Mouse (Mus musculus) heart, embryonic 11.5 days (tissue): ENCODE results near the gene 2010111I01Rik. TPM values are rescaled to one million over a fixed set of nuclear protein-coding genes. Genes with fewer than 3 reads are reported as not detected.

ENCODE experiments used
- ATAC-seq: fragments of 200-750 bp; cut with Nextera tagmentation; replicated peaks from 2 replicates; pipeline ENCODE4 v1.8.0; 2017; ENCODE audit warnings: moderate library complexity; ENCODE audit not compliant: insufficient number of reproducible peaks, low FRiP score, low TSS enrichment
- H3K27ac ChIP-seq: fragments of 300-500 bp; sonication (generic); 2 replicates; pipeline ENCODE4 v1.5.1; 2014; ENCODE audit warnings: mild to moderate bottlenecking, low read depth, low read length
- H3K27me3 ChIP-seq: fragments of 300-500 bp; sonication (generic); 2 replicates; pipeline ENCODE4 v1.6.1; 2014; ENCODE audit warnings: mild to moderate bottlenecking, low read length, mixed read lengths; ENCODE audit not compliant: control insufficient read depth, insufficient read depth
- H3K36me3 ChIP-seq: fragments of 300-500 bp; sonication (generic); 2 replicates; pipeline ENCODE4 v1.6.1; 2014; ENCODE audit warnings: mild to moderate bottlenecking, low read length, moderate library complexity, mixed read lengths; ENCODE audit not compliant: control insufficient read depth, insufficient read depth
- H3K4me1 ChIP-seq: fragments of 300-500 bp; sonication (generic); 2 replicates; pipeline ENCODE4 v1.6.1; 2014; ENCODE audit warnings: low read length; ENCODE audit not compliant: control insufficient read depth, insufficient read depth
- H3K4me2 ChIP-seq: fragments of 300-500 bp; sonication (generic); 2 replicates; pipeline ENCODE4 v1.6.1; 2014; ENCODE audit warnings: mild to moderate bottlenecking, moderate library complexity
- H3K4me3 ChIP-seq: fragments of 300-500 bp; sonication (generic); 2 replicates; pipeline ENCODE4 v1.5.1; 2014; ENCODE audit warnings: low read depth, low read length
- H3K9ac ChIP-seq: fragments of 300-500 bp; sonication (generic); 2 replicates; pipeline ENCODE4 v1.6.1; 2014; ENCODE audit warnings: mild to moderate bottlenecking, low read depth, low read length, moderate library complexity
- H3K9me3 ChIP-seq: fragments of 300-500 bp; sonication (generic); replicated peaks from 2 replicates; pipeline ENCODE4 v1.6.1; 2016; ENCODE audit warnings: low read length; ENCODE audit not compliant: control insufficient read depth
- WGBS: fragments of 180-500 bp; shearing (Covaris S2); extraction: QIAGEN DNeasy Blood & Tissue Kit; methylation state at CpG from one replicate; pipeline ENCODE4 v1.1.7; 2014; ENCODE audit not compliant: insufficient replicate concordance; 5-methylcytosine and 5-hydroxymethylcytosine counted together
- polyA plus RNA-seq: library from polyadenylated mRNA; unstranded; fragments of >200 nt; fragmentation: Nextera tagmentation; extraction: Ambion mirVana; gene quantifications from 2 replicates; pipeline ENCODE4 v1.2.1, GENCODE M21; 2014

2010111I01Rik gene
- polyA plus RNA-seq, 1 experiment from 2014 or later: 58.9 TPM

DNA sequence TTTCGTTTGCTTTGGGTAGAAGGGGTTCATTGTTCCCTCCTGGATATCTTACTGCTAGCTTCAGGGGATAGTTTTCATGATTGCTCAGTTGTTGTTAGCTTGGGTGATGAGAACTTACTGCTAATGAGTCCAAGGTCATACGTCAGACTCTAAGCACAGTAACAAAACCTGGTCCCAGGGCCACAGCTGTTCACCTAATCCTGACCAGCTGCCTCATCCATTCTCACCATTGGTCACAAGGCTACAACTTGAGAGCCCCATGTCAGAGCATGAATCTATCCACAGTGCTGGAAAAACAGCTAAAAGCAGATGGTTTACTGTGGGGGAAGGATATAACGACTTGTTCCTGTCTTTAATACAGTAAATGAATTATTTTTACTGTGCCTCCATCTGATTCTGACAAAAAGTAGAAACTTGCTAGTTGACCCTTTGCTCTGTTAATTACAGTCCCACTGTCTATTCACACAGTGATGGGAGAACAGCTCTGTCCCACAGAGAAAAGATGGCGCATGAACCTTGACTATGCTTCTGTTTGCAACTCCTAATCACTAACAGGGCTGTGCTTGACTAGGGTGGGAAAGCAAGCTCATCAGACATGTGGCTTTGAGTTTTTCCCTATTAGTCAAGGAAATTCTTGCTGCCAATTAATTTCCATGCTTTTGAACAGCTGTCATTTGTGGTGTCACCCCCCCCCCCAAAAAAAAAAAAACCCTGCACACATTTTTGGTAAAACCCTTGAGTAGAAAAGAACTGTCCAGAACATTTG is 103.9 kb downstream of the 2010111I01Rik start:
- Histone ChIP-seq H3K4me2 (no peak overlapping the region), H3K27ac (no peak overlapping the region), H3K36me3 (no peaks in the 10 kb centered on the region), H3K9me3 (no peaks in the 10 kb centered on the region), H3K4me3 (no peak overlapping the region), H3K27me3 (no peaks in the 10 kb centered on the region), H3K9ac (no peak overlapping the region), H3K4me1 (peaks cover 3% of the 10 kb centered on the region; the same call in 1 of the 2 replicates)
- ATAC-seq: no peak
- 79% methylated on average over 4 of the region's 4 CpGs for WGBS

DNA sequence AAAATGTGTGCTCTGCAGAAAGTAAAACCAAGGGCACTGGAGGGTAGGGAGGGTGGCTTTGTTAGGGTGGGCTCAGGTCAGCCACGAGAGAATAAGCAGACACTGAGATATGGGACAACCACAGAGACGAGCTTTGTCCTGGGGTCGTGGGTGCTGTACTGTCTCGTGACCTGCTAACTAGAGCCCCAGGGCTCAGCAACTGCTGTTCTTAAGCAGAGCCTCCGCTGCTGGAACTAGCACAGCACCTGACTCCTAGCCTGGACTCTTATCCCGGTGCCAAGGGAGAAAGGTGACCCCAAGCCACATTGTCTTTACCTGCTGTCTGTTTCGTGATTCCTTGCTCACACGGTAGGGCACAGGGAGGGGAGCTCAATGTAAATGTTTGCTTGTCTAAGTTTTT is 107.2 kb downstream of the 2010111I01Rik start:
- Histone ChIP-seq H3K4me1 (peaks cover 11% of the 10 kb centered on the region), H3K36me3 (no peaks in the 10 kb centered on the region), H3K4me2 (no peak overlapping the region), H3K9me3 (no peaks in the 10 kb centered on the region), H3K4me3 (no peak overlapping the region), H3K9ac (no peak overlapping the region), H3K27me3 (no peaks in the 10 kb centered on the region), H3K27ac (no peak overlapping the region)
- ATAC-seq: no peak
- whole genome bisulfite sequencing: 60% methylated on average over 8 of the region's 8 CpGs

DNA sequence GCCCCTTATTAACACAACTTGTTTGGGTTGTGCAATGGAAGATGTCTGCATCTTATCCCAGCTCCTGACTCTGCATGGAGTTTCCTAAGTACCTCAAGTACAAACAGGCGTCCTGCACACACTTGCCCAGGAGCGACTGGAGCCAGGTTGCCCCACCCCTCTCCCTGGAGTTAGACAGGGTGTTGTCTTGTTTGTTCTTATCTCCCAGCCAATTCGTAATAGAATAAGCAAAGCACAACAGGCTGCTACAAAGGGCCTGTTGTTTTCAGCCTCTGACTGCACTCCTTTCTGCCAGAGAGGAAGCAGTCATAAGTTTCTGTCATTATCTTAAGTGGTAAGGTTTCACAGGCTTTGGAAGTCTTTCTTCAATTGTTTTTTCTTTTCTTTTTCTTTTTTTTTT is 107.7 kb downstream of the 2010111I01Rik start:
- 16% methylated on average over 3 of the region's 3 CpGs for WGBS
- Histone ChIP-seq H3K9ac (no peak overlapping the region), H3K27me3 (no peaks in the 10 kb centered on the region), H3K36me3 (no peaks in the 10 kb centered on the region), H3K4me3 (no peak overlapping the region), H3K27ac (no peak overlapping the region), H3K4me2 (no peak overlapping the region), H3K9me3 (no peaks in the 10 kb centered on the region), H3K4me1 (peaks cover 11% of the 10 kb centered on the region)
- ATAC-seq: no peak

DNA sequence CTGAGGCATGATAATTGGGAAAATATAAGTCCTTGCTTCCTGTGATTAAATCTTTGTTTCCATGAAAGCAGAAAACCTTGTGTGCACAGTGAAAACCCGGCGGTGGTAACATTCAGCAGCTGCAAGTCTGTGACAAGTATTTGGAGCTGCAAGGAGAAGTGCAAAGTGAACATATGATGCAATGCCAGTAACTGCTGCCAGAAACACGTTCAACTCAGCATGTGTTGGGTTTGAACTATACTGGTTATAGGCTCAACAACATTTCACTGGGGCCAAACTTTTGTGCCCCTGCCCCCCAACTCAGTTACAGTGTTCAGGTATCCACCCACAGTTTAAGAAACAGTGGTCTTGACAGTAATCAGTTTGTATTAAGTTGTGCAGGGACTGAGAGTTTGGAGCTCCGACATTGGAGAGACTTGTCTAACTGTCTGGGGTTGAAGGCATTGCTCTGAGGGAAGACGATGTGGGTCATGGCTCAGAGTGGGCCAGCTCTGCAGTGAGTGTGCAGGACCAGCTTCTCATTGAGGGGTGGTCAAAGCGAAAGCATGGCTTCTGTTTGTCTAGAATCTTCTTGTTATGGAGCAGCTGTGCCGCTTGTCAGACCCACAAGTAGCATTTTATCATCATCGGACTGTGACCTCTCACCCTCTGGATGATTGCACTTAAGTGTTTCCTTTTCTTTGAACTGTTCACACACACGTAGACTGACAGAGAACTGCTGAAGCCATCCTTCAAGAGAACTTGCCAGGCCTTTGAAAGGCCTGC is 109.4 kb downstream of the 2010111I01Rik start:
- Histone ChIP-seq H3K4me2 (no peak overlapping the region), H3K27ac (no peak overlapping the region)

DNA sequence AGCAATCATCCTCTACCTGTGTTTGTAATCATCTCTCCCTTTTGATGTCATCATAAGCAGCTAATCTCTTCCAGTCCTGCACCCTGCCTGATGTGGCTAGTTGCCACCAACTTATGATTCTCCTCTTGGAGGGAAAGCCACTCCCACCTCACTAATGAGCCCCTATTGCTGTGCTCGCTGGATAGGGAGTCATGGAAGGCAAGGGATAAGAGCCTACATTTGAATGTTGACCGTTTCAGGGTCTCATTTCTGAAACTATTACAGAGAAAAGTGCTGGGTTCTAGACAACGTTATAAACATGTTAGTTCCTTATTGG is 109.9 kb downstream of the 2010111I01Rik start:
- no peak overlapping the region for H3K27ac ChIP-seq
- no peak overlapping the region for H3K9ac ChIP-seq
- no peaks in the 10 kb centered on the region for H3K36me3 ChIP-seq
- no peaks in the 10 kb centered on the region for H3K27me3 ChIP-seq
- no peak overlapping the region for H3K4me3 ChIP-seq
- H3K9me3 ChIP-seq: no peaks in the 10 kb centered on the region
- H3K4me2 ChIP-seq: no peak overlapping the region
- peaks cover 11% of the 10 kb centered on the region for H3K4me1 ChIP-seq
- ATAC-seq: no peak
- 65% methylated on average over 3 of the region's 3 CpGs for WGBS

More for the DNA sequence above, 109.4 kb downstream of the 2010111I01Rik start:
- no peak overlapping the region for H3K9ac ChIP-seq
- peaks cover 11% of the 10 kb centered on the region for H3K4me1 ChIP-seq
- H3K9me3 ChIP-seq: no peaks in the 10 kb centered on the region
- ATAC-seq: no peak
- WGBS: 41% methylated on average over 9 of the region's 9 CpGs
- no peak overlapping the region for H3K4me3 ChIP-seq
- H3K36me3 ChIP-seq: no peaks in the 10 kb centered on the region
- no peaks in the 10 kb centered on the region for H3K27me3 ChIP-seq

DNA sequence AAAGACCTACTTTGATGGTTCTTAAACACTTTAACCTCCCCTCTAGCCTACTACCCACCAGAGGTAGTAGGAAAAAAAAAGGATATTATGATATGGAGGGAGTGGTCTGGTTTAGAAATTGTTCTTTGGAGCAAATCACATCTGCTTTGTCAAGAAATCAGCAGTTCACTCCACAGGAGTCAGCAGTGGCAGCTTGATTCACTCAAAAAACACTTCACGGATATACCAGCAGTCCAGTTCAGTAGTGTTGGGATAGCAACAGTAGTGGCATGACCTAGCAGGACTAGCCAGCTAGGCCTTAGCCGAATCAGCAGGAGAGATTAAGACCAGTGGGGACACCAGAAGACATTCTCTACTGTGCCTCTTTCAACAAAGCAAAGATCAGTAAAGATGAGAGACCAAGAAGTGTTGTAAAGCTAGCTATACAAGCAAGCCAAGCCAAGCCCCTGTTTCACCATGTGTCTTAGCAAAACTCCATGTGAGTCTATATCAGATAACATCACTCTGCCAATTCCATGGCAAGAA is 110.7 kb downstream of the 2010111I01Rik start:
- H3K27ac ChIP-seq: no peak overlapping the region
- H3K36me3 ChIP-seq: no peaks in the 10 kb centered on the region
- no peak overlapping the region for H3K4me3 ChIP-seq
- no peaks in the 10 kb centered on the region for H3K9me3 ChIP-seq
- H3K27me3 ChIP-seq: no peaks in the 10 kb centered on the region
- 76% methylated on average over 2 of the region's 2 CpGs for WGBS
- H3K9ac ChIP-seq: no peak overlapping the region
- ATAC-seq: no peak
- H3K4me1 ChIP-seq: peaks cover 11% of the 10 kb centered on the region
- no peak overlapping the region for H3K4me2 ChIP-seq

DNA sequence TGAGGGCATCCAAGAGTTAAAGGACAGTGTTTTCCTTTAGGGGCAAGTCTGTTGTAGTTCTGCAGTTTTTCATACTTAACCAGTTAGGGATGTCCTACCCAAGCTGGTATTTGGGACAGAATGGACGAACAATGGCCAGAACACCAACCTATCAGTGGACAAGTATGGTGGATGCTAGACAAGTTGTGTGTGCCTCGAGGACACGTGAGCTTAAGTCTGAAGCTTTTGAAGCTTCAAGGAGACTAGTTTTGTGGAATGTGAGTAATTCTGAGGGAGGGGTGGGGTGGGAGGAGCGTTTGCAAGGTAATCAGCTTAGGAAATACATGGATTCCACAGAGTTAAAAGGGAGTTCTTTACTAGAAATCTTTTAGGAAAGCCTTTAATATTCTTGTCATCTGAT is 115.5 kb downstream of the 2010111I01Rik start:
- no peak overlapping the region for H3K27ac ChIP-seq
- H3K36me3 ChIP-seq: no peaks in the 10 kb centered on the region
- WGBS: 47% methylated on average over 4 of the region's 4 CpGs
- no peaks in the 10 kb centered on the region for H3K27me3 ChIP-seq
- H3K9ac ChIP-seq: no peak overlapping the region
- H3K4me3 ChIP-seq: no peak overlapping the region
- no peaks in the 10 kb centered on the region for H3K4me1 ChIP-seq
- ATAC-seq: no peak
- no peaks in the 10 kb centered on the region for H3K9me3 ChIP-seq
- no peak overlapping the region for H3K4me2 ChIP-seq

DNA sequence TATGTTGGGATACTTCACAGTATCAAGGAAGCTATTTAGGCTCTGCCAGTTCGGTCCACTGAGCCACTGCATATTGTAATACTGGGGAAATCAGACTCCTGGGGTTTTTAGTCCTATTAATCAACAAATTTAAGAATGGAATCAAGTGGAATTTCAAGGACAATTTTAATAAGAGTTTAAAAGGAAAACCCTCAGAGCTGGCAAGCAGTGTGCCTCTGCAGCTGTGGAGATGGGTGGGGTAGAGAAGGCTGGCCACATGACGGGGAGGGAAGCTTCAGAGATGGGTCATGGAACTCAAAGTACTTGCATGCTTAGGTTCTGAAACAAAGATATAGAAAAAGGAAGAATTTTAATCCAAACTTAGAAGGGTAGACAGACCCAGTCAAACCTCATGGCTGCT is 116.1 kb downstream of the 2010111I01Rik start:
- Histone ChIP-seq H3K4me2 (no peak overlapping the region), H3K9me3 (no peaks in the 10 kb centered on the region)
- ATAC-seq: no peak

More for the DNA sequence above, 116.1 kb downstream of the 2010111I01Rik start:
- H3K4me1 ChIP-seq: no peaks in the 10 kb centered on the region
- H3K36me3 ChIP-seq: no peaks in the 10 kb centered on the region
- no peak overlapping the region for H3K27ac ChIP-seq
- no peak overlapping the region for H3K4me3 ChIP-seq
- no peaks in the 10 kb centered on the region for H3K27me3 ChIP-seq
- no peak overlapping the region for H3K9ac ChIP-seq
- 84% methylated on average over 2 of the region's 2 CpGs for WGBS
